Comparison of ENCODE assay signal across 32 mouse cellular contexts in the genomic region with DNA sequence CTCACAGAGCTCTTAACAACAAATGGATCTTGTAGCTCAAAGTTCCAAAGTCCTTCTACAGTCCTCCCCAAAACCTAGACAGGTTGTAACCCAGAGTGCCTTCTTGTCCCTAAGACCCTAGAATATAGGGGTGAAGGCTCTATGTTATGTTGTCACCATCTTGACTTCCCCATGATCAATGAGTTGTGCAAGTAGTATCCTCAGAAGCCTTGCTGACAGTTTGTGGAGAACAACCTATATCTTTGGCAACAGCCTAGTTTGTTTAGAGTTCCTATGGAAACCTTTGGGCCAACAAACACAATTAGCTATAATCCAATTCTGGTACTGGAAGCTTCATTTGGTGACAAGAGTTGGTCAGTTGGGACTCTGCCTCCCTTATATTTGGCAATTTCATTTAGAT.
"Had no signal": no experiment of that assay in that cellular context is flagged by ENCODE, and none has a peak within 500 bp of the region (broad histone marks: within the 10 kb centered on the region; RNA-seq: fewer than 3 reads in every experiment).

No protein-coding gene starts in this region.

- ATAC-seq: liver, embryonic 12.5 days; lung, postnatal 0 days; midbrain, embryonic 13.5 days; midbrain, embryonic 15.5 days; midbrain, embryonic 16.5 days had no signal

- H3K27ac ChIP-seq: left cerebral cortex, adult 2 months; limb, embryonic 10.5 days; limb, embryonic 12.5 days; limb, embryonic 13.5 days; limb, embryonic 15.5 days; liver, embryonic 12.5 days; liver, embryonic 13.5 days; liver, embryonic 14.5 days; liver, embryonic 15.5 days; lung, embryonic 15.5 days; macrophage; midbrain, embryonic 10.5 days; midbrain, embryonic 12.5 days; midbrain, embryonic 13.5 days; midbrain, embryonic 15.5 days; neural tube, embryonic 12.5 days; neural tube, embryonic 13.5 days had no signal

- DNase-seq: left cerebral cortex, postnatal 4 days; liver; liver, embryonic 13.5 days; lung, adult 18-20 months; lung, adult 2 months; lung, embryonic 14.5 days; lung, postnatal 10 days; lung, postnatal 14 days; lung, postnatal 36 days; lung, postnatal 4 days; midbrain, embryonic 14.5 days had no signal

- H3K9me3 ChIP-seq: limb, embryonic 10.5 days; limb, embryonic 12.5 days; limb, embryonic 13.5 days; limb, embryonic 15.5 days; liver, embryonic 12.5 days; liver, embryonic 13.5 days; liver, embryonic 15.5 days; lung, embryonic 15.5 days; megakaryocyte, embryonic 14.5 days; midbrain, embryonic 10.5 days; midbrain, embryonic 12.5 days; midbrain, embryonic 13.5 days; midbrain, embryonic 15.5 days; neural tube, embryonic 12.5 days; neural tube, embryonic 13.5 days had no signal

- H3K4me2 ChIP-seq: limb, embryonic 12.5 days; limb, embryonic 13.5 days; limb, embryonic 15.5 days; liver, embryonic 12.5 days; liver, embryonic 13.5 days; liver, embryonic 15.5 days; lung, embryonic 14.5 days; lung, embryonic 15.5 days; midbrain, embryonic 11.5 days; midbrain, embryonic 12.5 days; midbrain, embryonic 13.5 days; midbrain, embryonic 15.5 days; neural tube, embryonic 12.5 days; neural tube, embryonic 13.5 days had no signal

- H3K4me3 ChIP-seq: left cerebral cortex, adult 2 months; limb, embryonic 10.5 days; limb, embryonic 12.5 days; limb, embryonic 13.5 days; limb, embryonic 15.5 days; liver, embryonic 12.5 days; liver, embryonic 13.5 days; liver, embryonic 15.5 days; lung, embryonic 15.5 days; megakaryocyte, embryonic 14.5 days; midbrain, embryonic 10.5 days; midbrain, embryonic 12.5 days; midbrain, embryonic 13.5 days; midbrain, embryonic 15.5 days; myocyte; neural tube, embryonic 12.5 days; neural tube, embryonic 13.5 days had no signal

- H3K9ac ChIP-seq: limb, embryonic 12.5 days; limb, embryonic 13.5 days; limb, embryonic 15.5 days; liver, embryonic 12.5 days; liver, embryonic 13.5 days; liver, embryonic 14.5 days; liver, embryonic 15.5 days; lung, embryonic 14.5 days; lung, embryonic 15.5 days; midbrain, embryonic 12.5 days; midbrain, embryonic 13.5 days; midbrain, embryonic 15.5 days; neural tube, embryonic 12.5 days; neural tube, embryonic 13.5 days had no signal

- H3K4me1 ChIP-seq: limb, embryonic 10.5 days; limb, embryonic 12.5 days; limb, embryonic 13.5 days; limb, embryonic 15.5 days; liver, embryonic 12.5 days; liver, embryonic 13.5 days; liver, embryonic 15.5 days; lung, embryonic 15.5 days; megakaryocyte, embryonic 14.5 days; midbrain, embryonic 12.5 days; midbrain, embryonic 13.5 days; midbrain, embryonic 15.5 days; neural tube, embryonic 12.5 days; neural tube, embryonic 13.5 days had no signal

- H3K36me3 ChIP-seq: limb, embryonic 10.5 days; limb, embryonic 12.5 days; limb, embryonic 13.5 days; limb, embryonic 15.5 days; liver, embryonic 12.5 days; liver, embryonic 13.5 days; liver, embryonic 15.5 days; lung, embryonic 15.5 days; midbrain, embryonic 10.5 days; midbrain, embryonic 12.5 days; midbrain, embryonic 13.5 days; midbrain, embryonic 15.5 days; neural tube, embryonic 12.5 days; neural tube, embryonic 13.5 days had no signal

- H3K27me3 ChIP-seq: limb, embryonic 12.5 days; limb, embryonic 13.5 days; limb, embryonic 15.5 days; liver, embryonic 12.5 days; liver, embryonic 13.5 days; liver, embryonic 15.5 days; lung, embryonic 15.5 days; megakaryocyte, embryonic 14.5 days; midbrain, embryonic 12.5 days; midbrain, embryonic 13.5 days; midbrain, embryonic 15.5 days; neural tube, embryonic 12.5 days; neural tube, embryonic 13.5 days had no signal
